Mouse (Mus musculus) gonadal fat pad, adult 2 months (tissue): Measurements from ENCODE around the gene Trio. TPM values are rescaled to one million over a fixed set of nuclear protein-coding genes. Genes with fewer than 3 reads are reported as not detected.

Source experiments
- polyA plus RNA-seq: library from polyadenylated mRNA; depleted of rRNA; stranded (reverse); fragments of >200 nt; gene quantifications from 2 replicates; pipeline ENCODE4 v1.2.3, GENCODE M21; 2012; rRNA removed

Trio gene
- polyA plus RNA-seq, 1 experiment: 50.8 TPM

Other genes with a start within 250 kb of the Trio start
- 0.32 and 0.60 TPM in 2 replicates for gene Dnah5, start 177.9 kb upstream of the Trio start, polyA plus RNA-seq